Mouse (Mus musculus) forebrain, embryonic 11.5 days (tissue): ENCODE measurements around the gene Slc27a5. TPM values are rescaled to one million over a fixed set of nuclear protein-coding genes. Genes with fewer than 3 reads are reported as not detected.

Experiments used
- ATAC-seq: fragments of 200-750 bp; cut with Nextera tagmentation; replicated peaks from 2 replicates; pipeline ENCODE4 v1.8.0; 2017; ENCODE audit warnings: moderate TSS enrichment; ENCODE audit not compliant: low FRiP score
- DNase-seq: peaks from one replicate; pipeline ENCODE4 v3.0.0-alpha.2; 2017; ENCODE audit warnings: low spot score
- H3K27ac ChIP-seq: fragments of 300-500 bp; sonication (generic); 2 replicates; pipeline ENCODE4 v1.5.1; 2014; ENCODE audit warnings: low read depth, low read length
- H3K27me3 ChIP-seq: fragments of 300-500 bp; sonication (generic); 2 replicates; pipeline ENCODE4 v1.6.1; 2014; ENCODE audit warnings: mild to moderate bottlenecking, low read length, mixed read lengths; ENCODE audit not compliant: control insufficient read depth, insufficient read depth
- H3K36me3 ChIP-seq: fragments of 300-500 bp; sonication (generic); 2 replicates; pipeline ENCODE4 v1.6.1; 2014; ENCODE audit warnings: mild to moderate bottlenecking, low read length, moderate library complexity, mixed read lengths; ENCODE audit not compliant: control insufficient read depth, insufficient read depth
- H3K4me1 ChIP-seq: fragments of 300-500 bp; sonication (generic); replicated peaks from 2 replicates; pipeline ENCODE4 v1.6.1; 2014; ENCODE audit warnings: low read length, mixed read lengths; ENCODE audit not compliant: control insufficient read depth, insufficient read depth
- H3K4me2 ChIP-seq: fragments of 300-500 bp; sonication (generic); 2 replicates; pipeline ENCODE4 v1.6.1; 2014; ENCODE audit warnings: low read depth, mild to moderate bottlenecking, low read length, moderate library complexity, mixed read lengths; ENCODE audit not compliant: severe bottlenecking
- H3K4me3 ChIP-seq: fragments of 300-500 bp; sonication (generic); 2 replicates; pipeline ENCODE4 v1.5.1; 2014; ENCODE audit warnings: low read depth, low read length
- H3K9ac ChIP-seq: fragments of 300-500 bp; sonication (generic); 2 replicates; pipeline ENCODE4 v1.6.1; 2014; ENCODE audit warnings: low read length
- H3K9me3 ChIP-seq: fragments of 300-500 bp; sonication (generic); 2 replicates; pipeline ENCODE4 v1.6.1; 2016; ENCODE audit warnings: low read length, mixed read lengths; ENCODE audit not compliant: control insufficient read depth
- WGBS: fragments of 180-500 bp; shearing (Covaris S2); extraction: QIAGEN DNeasy Blood & Tissue Kit; methylation state at CpG from one replicate; pipeline ENCODE4 v1.1.7; 2014; 5-methylcytosine and 5-hydroxymethylcytosine counted together
- polyA plus RNA-seq: library from polyadenylated mRNA; unstranded; fragments of >200 nt; fragmentation: Nextera tagmentation; extraction: Ambion mirVana; gene quantifications from 2 replicates; pipeline ENCODE4 v1.2.1, GENCODE M21; 2014

The Slc27a5 gene
- polyA plus RNA-seq, 1 experiment from 2014 or later: 0.13 TPM

GRCm38 (mm10) chr7:13006011-13006410 lies 8.0 kb upstream of the Slc27a5 start:
- WGBS: 92% methylated on average over 17 of the region's 17 CpGs
- Histone ChIP-seq H3K27ac (no peak overlapping the region), H3K9ac (no peak overlapping the region), H3K27me3 (no peaks in the 10 kb centered on the region), H3K4me1 (peaks cover 13% of the 10 kb centered on the region), H3K4me2 (no peak overlapping the region), H3K4me3 (no peak overlapping the region), H3K36me3 (peaks cover 10% of the 10 kb centered on the region; the same call in 1 of the 2 replicates), H3K9me3 (no peaks in the 10 kb centered on the region)
- DNase-seq: no peak
- ATAC-seq: no peak

- peaks cover 7% of the 10 kb centered on the region; the same call in 1 of the 2 replicates for H3K4me1 ChIP-seq
- H3K4me3 ChIP-seq: no peak overlapping the region
- no peak overlapping the region for H3K4me2 ChIP-seq
- no peak for ATAC-seq
- WGBS: 78% methylated on average over 5 of the region's 5 CpGs
- no peaks in the 10 kb centered on the region for H3K27me3 ChIP-seq
- H3K9ac ChIP-seq: no peak overlapping the region
- DNase-seq: no peak
- H3K9me3 ChIP-seq: no peaks in the 10 kb centered on the region
- H3K36me3 ChIP-seq: peaks cover 10% of the 10 kb centered on the region; the same call in 1 of the 2 replicates
- H3K27ac ChIP-seq: no peak overlapping the region
Observed at GRCm38 (mm10) chr7:13003380-13003779, 5.4 kb upstream of the Slc27a5 start.

GRCm38 (mm10) chr7:13001584-13001983 lies 3.6 kb upstream of the Slc27a5 start:
- Histone ChIP-seq H3K27ac (no peak overlapping the region), H3K36me3 (peaks cover 5% of the 10 kb centered on the region; the same call in 1 of the 2 replicates), H3K4me1 (no peaks in the 10 kb centered on the region), H3K4me3 (no peak overlapping the region), H3K27me3 (no peaks in the 10 kb centered on the region), H3K4me2 (no peak overlapping the region), H3K9ac (no peak overlapping the region), H3K9me3 (no peaks in the 10 kb centered on the region)
- 83% methylated on average over 1 of the region's 1 CpGs for WGBS
- DNase-seq (no peak), ATAC-seq (no peak)

GRCm38 (mm10) chr7:12998851-12999250 lies 859 bp upstream of the Slc27a5 start, which contains the start of gene Trim28:
Gene Trim28 (plus strand): TSS chr7:12999114.
- H3K9me3 ChIP-seq: no peaks in the 10 kb centered on the region
- no peaks in the 10 kb centered on the region for H3K36me3 ChIP-seq
- WGBS: 89% methylated on average over 3 of the region's 3 CpGs
- H3K4me3 ChIP-seq: no peak within 1 kb of the TSS
- no peak for ATAC-seq
- no peak within 1 kb of the TSS for H3K4me2 ChIP-seq
- no peak within 1 kb of the TSS for H3K9ac ChIP-seq
- DNase-seq: no peak
- H3K27ac ChIP-seq: no peak within 1 kb of the TSS
- no peaks in the 10 kb centered on the region for H3K4me1 ChIP-seq
- no peaks in the 10 kb centered on the region for H3K27me3 ChIP-seq

- Histone ChIP-seq H3K36me3 (no peaks in the 10 kb centered on the region), H3K27me3 (no peaks in the 10 kb centered on the region), H3K4me2 (no peak overlapping the region), H3K9me3 (no peaks in the 10 kb centered on the region), H3K9ac (no peak overlapping the region), H3K27ac (no peak overlapping the region), H3K4me1 (no peaks in the 10 kb centered on the region), H3K4me3 (no peak overlapping the region)
- DNase-seq: no peak
- ATAC-seq: no peak
- WGBS: 66% methylated on average over 5 of the region's 5 CpGs
Observed at GRCm38 (mm10) chr7:12997230-12997629, 762 bp downstream of the Slc27a5 start.

- Histone ChIP-seq H3K9me3 (no peaks in the 10 kb centered on the region), H3K4me1 (no peaks in the 10 kb centered on the region), H3K4me2 (no peak overlapping the region), H3K36me3 (no peaks in the 10 kb centered on the region), H3K27ac (no peak overlapping the region), H3K9ac (no peak overlapping the region), H3K4me3 (no peak overlapping the region), H3K27me3 (no peaks in the 10 kb centered on the region)
- ATAC-seq: no peak
- no peak for DNase-seq
Observed at GRCm38 (mm10) chr7:12995862-12996261, 2.1 kb downstream of the Slc27a5 start.

GRCm38 (mm10) chr7:12993148-12993547 lies 4.8 kb downstream of the Slc27a5 start:
- Histone ChIP-seq H3K4me3 (no peak overlapping the region), H3K27me3 (no peaks in the 10 kb centered on the region), H3K4me2 (no peak overlapping the region), H3K36me3 (no peaks in the 10 kb centered on the region), H3K9ac (no peak overlapping the region), H3K9me3 (no peaks in the 10 kb centered on the region), H3K4me1 (no peaks in the 10 kb centered on the region), H3K27ac (no peak overlapping the region)
- ATAC-seq: no peak
- WGBS: 92% methylated on average over 10 of the region's 10 CpGs
- DNase-seq: no peak

- Histone ChIP-seq H3K4me2 (no peak overlapping the region), H3K9ac (no peak overlapping the region), H3K36me3 (no peaks in the 10 kb centered on the region), H3K4me1 (no peaks in the 10 kb centered on the region), H3K4me3 (no peak overlapping the region), H3K27me3 (no peaks in the 10 kb centered on the region), H3K9me3 (no peaks in the 10 kb centered on the region), H3K27ac (no peak overlapping the region)
- no peak for DNase-seq
- ATAC-seq: no peak
- WGBS: 9% methylated on average over 3 of the region's 3 CpGs
Observed at GRCm38 (mm10) chr7:12992222-12992621, 5.8 kb downstream of the Slc27a5 start.

GRCm38 (mm10) chr7:12987409-12988189 lies 10.4 kb downstream of the Slc27a5 start:
- H3K36me3 ChIP-seq: no peaks in the 10 kb centered on the region
- WGBS: 88% methylated on average over 8 of the region's 8 CpGs

More at GRCm38 (mm10) chr7:12987409-12988189, 10.4 kb downstream of the Slc27a5 start:
- no peaks in the 10 kb centered on the region for H3K4me1 ChIP-seq
- no peak for ATAC-seq
- H3K4me2 ChIP-seq: no peak overlapping the region
- DNase-seq: peak; percentile 2
- no peak overlapping the region for H3K9ac ChIP-seq
- H3K27me3 ChIP-seq: no peaks in the 10 kb centered on the region
- H3K4me3 ChIP-seq: no peak overlapping the region
- H3K9me3 ChIP-seq: no peaks in the 10 kb centered on the region
- no peak overlapping the region for H3K27ac ChIP-seq
